Mouse (Mus musculus): ENCODE results near the gene Lats2.

Gene Lats2

GRCm38 (mm10) chr14:57737089-57737488 is 21.1 kb downstream of the Lats2 start:
- no peak for DNase-seq (ENCODE audit: low read depth, low spot score)

DNA sequence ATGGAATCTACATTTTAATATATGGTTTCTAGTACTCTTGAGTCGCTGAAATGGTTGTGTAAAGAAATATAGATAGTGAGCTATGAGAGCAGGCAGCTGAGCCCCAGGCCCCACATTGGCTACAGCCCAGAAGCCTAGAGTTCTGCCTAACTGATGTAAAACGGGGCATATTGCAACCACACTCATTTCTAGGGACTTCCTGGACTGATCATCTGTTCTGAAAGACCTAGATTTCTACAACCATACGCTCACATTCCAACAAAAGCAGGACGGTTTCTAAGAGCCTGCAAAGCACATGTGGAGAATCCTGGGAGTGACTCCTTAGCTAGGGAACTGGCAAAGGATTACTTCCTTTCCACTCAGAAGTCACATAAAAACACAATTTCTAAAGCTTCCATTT is 22.0 kb downstream of the Lats2 start:
- no peak for DNase-seq (ENCODE audit: low read depth, low spot score)

DNA sequence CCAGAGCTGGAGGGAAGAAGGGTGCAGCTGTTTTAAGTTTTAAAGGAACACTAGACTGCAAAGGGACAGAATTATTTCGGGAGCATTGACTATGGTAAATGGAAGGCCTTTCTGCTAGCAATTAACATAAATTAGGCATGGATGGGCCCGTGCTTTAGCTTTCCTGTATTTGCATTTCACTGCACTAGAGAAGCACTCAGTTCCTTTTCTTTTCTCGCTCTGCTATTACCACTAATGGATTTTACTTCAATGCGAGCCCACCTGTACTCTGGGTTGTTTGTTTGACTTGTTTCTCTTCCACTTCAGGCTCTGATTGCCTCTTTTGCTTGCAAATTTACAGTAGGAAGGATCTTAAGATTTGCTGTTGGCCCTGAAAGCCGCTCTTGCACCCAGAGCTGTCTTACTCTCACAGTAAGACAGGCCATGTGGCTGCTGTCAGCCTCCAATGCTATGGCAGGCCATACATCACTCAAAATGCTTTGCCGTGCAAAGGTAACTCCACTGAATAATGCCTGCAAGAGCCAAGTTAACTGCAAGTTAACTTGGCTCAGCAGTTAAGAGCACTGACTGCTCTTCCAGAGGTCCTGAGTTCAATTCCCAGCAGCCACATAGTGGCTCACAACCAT is 25.4 kb downstream of the Lats2 start:
- no peak for DNase-seq (ENCODE audit: low read depth, low spot score)

- DNase-seq (ENCODE audit: low read depth, low spot score): no peak
Measured at GRCm38 (mm10) chr14:57730527-57730926, 27.7 kb downstream of the Lats2 start.

GRCm38 (mm10) chr14:57729975-57730499 is 28.2 kb downstream of the Lats2 start:
- no peak for DNase-seq (ENCODE audit: low read depth, low spot score)

DNA sequence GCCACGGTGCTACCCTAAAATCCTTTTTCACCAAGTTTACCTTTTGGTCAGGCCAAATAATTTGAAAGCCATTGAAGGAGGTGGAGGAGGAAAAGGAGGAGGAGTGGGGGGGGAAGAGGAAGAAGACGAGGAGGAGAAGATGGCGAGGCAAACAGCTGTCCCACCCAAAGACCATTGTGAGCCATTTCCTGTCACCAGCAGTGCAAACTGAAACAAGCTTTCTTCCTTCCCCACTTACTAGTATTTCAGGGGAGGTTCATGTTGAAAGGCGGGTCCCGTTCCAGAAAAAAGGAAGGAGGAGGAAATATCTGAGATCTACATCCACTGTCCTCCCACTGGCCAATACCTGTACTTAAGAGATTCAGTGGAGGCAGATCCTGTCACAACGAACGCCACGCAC is 28.8 kb downstream of the Lats2 start:
- DNase-seq (ENCODE audit: low read depth, low spot score): no peak

DNA sequence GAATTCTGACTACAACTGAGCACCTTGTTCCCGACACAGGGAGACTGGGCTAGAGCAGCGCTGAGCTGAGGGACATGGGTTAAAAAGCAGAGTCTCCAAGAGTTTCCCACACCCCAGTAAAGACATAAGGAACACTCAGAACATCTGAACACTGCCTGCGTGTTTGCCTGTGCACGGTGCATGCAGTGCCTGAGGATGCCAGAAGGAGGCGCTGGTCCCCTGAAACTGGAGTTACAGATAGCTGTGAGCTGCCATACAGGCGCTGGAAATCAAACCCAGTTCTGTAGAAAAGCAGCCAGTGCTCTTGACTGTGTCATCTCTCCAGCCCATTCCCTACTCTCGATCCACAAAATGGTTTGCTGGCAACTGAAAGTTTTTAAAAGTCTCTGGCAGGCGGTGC is 32.0 kb downstream of the Lats2 start:
- no peak for DNase-seq (ENCODE audit: low read depth, low spot score)

DNA sequence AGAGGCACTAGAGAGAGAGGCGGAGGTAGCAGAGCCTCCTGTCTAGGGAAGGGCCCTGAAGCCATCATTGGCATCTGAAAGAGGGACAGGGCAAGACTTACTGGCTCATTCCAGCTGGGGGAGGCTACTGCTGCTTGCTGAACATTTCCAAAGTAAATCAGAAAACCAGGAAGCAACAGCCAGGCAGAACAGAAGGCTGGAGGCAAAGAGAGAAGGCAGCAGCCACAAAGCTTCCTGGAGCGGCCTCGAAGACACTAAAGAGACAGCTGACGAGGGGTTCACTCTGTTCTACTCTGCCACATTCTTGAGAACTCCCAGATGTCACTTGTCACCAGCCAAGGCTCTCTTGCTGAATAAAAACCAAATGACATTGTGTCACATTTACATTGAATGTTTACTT is 33.7 kb downstream of the Lats2 start:
- DNase-seq (ENCODE audit: low read depth, low spot score): no peak

DNA sequence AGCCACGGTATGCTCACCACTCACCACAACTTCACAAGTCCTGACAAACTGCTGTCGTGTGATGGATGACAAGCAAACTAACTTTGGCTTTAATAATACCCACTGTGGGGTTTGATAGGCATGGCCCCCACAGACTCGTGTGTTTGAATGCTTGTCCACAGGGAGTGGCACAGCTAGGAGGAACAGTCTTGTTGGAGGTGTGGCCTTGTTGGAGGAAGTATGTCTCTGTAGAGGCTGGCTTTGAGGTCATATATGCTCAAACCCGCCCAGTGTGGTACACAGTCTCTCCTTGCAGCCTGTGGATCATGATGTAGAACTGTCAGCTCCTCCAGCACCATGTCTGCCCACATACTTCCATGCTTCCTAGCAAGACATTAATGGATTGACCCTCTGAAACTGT is 39.9 kb downstream of the Lats2 start:
- no peak for DNase-seq (ENCODE audit: low read depth, low spot score)

DNA sequence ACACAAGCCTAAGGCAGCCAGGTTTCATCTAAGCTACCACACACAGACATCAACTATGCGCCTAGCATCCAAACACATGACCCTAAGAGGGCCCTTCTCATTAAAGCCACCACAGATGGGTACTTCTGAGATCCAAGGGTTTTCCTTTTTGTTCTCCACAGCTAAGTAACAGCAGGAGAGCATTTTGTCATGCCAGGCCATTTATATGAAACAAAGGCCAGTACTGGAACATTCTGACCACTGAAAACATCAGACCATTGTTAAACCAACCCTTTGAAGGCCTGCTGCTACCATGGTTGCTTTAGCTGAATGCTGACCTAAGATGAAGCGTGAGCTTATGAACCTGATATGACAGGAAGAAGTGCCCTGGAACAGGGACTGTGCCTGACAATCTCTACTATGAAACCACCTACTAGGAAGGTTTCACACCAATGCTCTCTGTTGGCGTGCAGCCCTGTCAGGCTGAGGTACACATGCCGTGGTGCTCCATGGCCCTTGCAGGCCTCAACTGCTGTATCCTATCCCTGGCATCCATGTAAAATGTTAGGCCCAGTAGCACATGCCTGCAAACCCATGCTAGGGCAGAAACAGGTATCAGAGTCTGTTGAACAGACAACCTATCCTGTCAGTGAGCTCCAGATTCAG is 41.5 kb downstream of the Lats2 start:
- DNase-seq (ENCODE audit: low read depth, low spot score): no peak

DNA sequence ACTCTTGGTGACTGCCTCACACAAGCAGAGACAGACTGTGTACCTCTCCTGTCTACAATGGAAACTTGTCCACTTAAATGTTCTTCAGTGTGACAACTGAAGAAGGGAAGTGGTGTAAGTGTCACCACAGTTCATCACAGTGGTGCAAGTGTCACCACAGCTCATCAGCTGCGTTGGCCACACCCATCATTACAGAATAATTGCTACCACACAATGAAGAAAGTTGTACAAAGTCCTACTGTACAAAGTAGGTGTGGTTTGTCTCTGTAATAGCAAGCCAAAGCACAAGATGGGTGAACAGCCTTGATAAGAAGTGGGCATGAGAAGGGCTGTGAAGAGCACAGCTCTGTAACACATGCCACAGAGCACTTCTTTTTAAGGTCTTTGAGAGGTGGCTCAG is 45.3 kb downstream of the Lats2 start:
- no peak for DNase-seq (ENCODE audit: low read depth, low spot score)

GRCm38 (mm10) chr14:57711059-57711458 is 47.1 kb downstream of the Lats2 start:
- no peak for DNase-seq (ENCODE audit: low read depth, low spot score)

GRCm38 (mm10) chr14:57709171-57709570 is 49.0 kb downstream of the Lats2 start:
- no peak for DNase-seq (ENCODE audit: low read depth, low spot score)

DNA sequence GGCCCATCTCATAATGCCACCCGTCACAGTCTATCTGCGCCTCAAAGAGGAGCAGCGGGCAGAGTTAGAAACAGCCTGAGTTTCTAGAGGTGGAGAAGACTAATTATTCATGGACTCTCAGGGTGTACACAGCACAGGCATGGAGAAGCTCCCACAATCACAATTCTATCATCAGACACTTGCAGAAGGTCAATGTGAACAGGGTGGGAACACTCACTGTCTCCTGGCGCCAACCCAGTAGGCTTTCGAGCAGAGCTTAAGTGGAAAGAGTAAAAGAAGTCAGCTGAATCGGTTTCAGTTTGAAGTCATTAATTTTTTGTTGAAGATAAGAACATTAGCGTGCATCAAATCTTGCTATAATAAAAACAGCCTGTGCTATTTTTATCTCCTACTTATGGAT is 49.6 kb downstream of the Lats2 start:
- no peak for DNase-seq (ENCODE audit: low read depth, low spot score)

GRCm38 (mm10) chr14:57707100-57707893 is 50.9 kb downstream of the Lats2 start:
- DNase-seq (ENCODE audit: low read depth, low spot score): no peak

DNA sequence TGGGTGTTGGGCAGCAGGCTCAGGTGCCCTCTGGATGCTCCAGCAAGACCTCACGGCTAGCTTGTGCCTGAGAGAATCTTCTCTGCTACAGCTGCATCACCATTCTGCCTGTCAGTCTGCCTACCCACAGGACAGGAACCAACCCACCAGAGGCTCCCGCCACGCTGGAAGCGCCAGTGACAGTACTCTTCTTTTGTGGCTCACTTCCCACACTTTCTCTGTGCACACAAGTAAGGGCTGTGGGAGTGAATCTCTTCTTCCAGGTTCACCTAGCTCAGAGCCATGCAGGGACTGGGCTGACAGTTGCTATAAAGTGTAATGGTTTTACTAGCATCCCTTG is 51.5 kb downstream of the Lats2 start:
- DNase-seq (ENCODE audit: low read depth, low spot score): no peak

GRCm38 (mm10) chr14:57705759-57706158 is 52.4 kb downstream of the Lats2 start:
- no peak for DNase-seq (ENCODE audit: low read depth, low spot score)

- no peak for DNase-seq (ENCODE audit: low read depth, low spot score)
Measured at GRCm38 (mm10) chr14:57705075-57705474, 53.1 kb downstream of the Lats2 start.

- no peak for DNase-seq (ENCODE audit: low read depth, low spot score)
Measured at GRCm38 (mm10) chr14:57701915-57702477, 56.2 kb downstream of the Lats2 start.

DNA sequence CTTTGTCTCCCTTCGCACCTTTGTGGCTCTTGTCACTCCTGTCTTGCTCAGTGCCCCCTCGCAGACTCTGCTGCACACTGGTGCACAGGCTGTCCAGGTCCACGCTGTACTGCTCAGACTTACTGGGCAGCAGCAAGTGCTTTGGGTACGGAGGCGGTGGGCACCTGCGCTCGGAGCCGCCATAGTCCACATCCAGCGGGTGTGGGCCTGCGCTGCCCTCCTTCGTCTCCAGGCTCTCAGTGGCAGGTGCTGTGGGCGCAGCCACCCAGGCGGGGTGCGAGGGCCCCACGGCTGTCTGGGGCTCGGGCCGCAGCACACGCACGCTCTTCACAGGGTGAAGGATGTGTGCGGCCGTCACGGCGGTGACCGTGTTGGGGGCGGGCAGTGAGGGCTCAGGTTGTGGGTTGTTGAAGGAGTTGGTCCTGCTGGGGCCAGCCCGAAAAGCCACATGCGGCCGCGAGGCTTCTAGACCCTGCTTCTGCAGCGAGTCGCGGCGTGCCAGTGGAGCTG is 58.7 kb downstream of the Lats2 start:
- DNase-seq (ENCODE audit: low read depth, low spot score): no peak

DNA sequence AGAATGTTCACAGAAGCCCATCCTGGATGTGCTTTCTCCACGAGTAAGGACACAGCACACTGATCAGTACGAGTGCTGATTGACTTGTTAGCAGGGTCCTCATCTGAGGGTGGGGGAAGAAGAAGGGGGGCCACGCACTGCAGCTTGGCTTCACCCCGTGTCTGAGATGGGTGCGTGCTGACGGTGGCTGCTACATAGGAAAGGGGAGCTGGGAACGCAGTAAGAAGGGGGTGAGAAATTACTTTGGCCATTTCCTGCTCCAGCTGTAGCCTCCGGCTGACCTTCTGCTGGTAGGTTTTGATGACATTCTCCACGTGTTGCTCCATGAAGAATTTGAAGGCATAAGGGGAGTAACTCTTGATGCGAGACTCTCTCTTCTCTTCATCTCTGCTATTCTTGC is 59.2 kb downstream of the Lats2 start:
- DNase-seq (ENCODE audit: low read depth, low spot score): no peak

DNA sequence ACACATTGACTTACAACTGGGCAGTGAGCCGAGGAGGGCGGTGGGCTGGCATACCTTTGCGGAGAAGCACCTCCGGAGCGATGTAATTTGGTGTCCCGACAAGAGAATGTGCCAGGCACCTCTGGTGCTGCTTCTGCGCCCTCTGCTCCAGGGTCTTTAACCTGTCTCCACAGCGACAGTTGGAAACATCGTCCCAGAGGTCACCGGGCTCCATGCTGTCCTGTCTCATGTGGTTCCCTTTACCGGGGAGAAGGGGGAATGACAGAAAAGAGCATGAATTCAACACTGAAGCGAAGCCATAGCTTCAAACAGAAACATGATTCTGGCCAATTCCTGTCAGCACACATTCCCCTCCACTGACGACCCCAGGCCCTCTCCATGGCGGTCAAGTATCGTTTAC is 62.1 kb downstream of the Lats2 start:
- no peak for DNase-seq (ENCODE audit: low read depth, low spot score)

All from brain, embryonic 18.5 days (tissue).